Mouse (Mus musculus): ENCODE results near the gene Nol11. TPM values are rescaled to one million over a fixed set of nuclear protein-coding genes. Genes with fewer than 3 reads are reported as not detected.

Gene Nol11
- polyA plus RNA-seq, 1 experiment from 2014 or later: 76.8 TPM

DNA sequence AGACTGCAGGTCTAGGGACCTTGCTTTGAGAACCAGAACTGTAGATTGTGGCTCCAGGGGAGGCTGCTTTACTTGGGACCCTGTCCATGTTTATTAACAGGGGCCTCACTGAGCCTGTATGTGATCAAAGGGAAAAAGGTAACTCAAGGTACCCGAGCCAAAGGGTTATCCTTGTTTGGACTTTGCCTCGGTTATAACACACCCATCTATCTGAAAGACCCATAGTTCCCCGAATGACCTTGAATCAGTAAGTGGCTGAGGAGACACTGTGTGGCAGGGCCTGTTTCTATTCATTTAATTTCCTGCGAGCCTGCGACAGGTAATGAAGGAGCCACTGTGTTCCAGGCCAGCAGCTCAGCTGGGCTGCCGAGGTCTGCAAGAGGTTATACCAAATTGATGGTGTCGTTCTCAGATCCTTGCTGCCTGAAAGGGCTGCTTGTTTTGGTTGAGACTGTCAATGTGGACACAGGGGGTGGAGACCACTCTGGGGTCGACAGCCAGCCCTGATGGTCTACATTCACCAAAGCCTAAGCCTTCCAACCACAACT lies 34.6 kb upstream of the Nol11 start:
- Histone ChIP-seq H3K4me3 (ENCODE audit: low read depth, low read length) (no peak overlapping the region), H3K27ac (ENCODE audit: low read depth, low read length) (no peak overlapping the region), H3K36me3 (ENCODE audit: control insufficient read depth, insufficient read depth, low read length) (no peaks in the 10 kb centered on the region), H3K4me1 (replicated peaks; ENCODE audit: control insufficient read depth, insufficient read depth, low read length) (no peaks in the 10 kb centered on the region), H3K9ac (ENCODE audit: low read length) (no peak overlapping the region), H3K9me3 (ENCODE audit: control insufficient read depth, low read length) (no peaks in the 10 kb centered on the region), H3K27me3 (ENCODE audit: control insufficient read depth, insufficient read depth, low read length) (no peaks in the 10 kb centered on the region), H3K4me2 (ENCODE audit: low read depth, low read length, severe bottlenecking) (no peak overlapping the region)
- ATAC-seq (replicated peaks; ENCODE audit: low FRiP score): no peak
- DNase-seq (ENCODE audit: low spot score): no peak
- WGBS: 68% methylated on average over 8 of the region's 8 CpGs

- Histone ChIP-seq H3K4me2 (ENCODE audit: low read depth, low read length, severe bottlenecking) (no peak overlapping the region), H3K36me3 (ENCODE audit: control insufficient read depth, insufficient read depth, low read length) (no peaks in the 10 kb centered on the region), H3K4me1 (replicated peaks; ENCODE audit: control insufficient read depth, insufficient read depth, low read length) (no peaks in the 10 kb centered on the region), H3K9me3 (ENCODE audit: control insufficient read depth, low read length) (no peaks in the 10 kb centered on the region), H3K9ac (ENCODE audit: low read length) (no peak overlapping the region), H3K4me3 (ENCODE audit: low read depth, low read length) (no peak overlapping the region), H3K27me3 (ENCODE audit: control insufficient read depth, insufficient read depth, low read length) (no peaks in the 10 kb centered on the region), H3K27ac (ENCODE audit: low read depth, low read length) (no peak overlapping the region)
- DNase-seq (ENCODE audit: low spot score) (no peak), ATAC-seq (replicated peaks; ENCODE audit: low FRiP score) (no peak)
- WGBS: 81% methylated on average over 1 of the region's 1 CpGs
Measured at GRCm38 (mm10) chr11:107223169-107223561, 34.0 kb upstream of the Nol11 start.

DNA sequence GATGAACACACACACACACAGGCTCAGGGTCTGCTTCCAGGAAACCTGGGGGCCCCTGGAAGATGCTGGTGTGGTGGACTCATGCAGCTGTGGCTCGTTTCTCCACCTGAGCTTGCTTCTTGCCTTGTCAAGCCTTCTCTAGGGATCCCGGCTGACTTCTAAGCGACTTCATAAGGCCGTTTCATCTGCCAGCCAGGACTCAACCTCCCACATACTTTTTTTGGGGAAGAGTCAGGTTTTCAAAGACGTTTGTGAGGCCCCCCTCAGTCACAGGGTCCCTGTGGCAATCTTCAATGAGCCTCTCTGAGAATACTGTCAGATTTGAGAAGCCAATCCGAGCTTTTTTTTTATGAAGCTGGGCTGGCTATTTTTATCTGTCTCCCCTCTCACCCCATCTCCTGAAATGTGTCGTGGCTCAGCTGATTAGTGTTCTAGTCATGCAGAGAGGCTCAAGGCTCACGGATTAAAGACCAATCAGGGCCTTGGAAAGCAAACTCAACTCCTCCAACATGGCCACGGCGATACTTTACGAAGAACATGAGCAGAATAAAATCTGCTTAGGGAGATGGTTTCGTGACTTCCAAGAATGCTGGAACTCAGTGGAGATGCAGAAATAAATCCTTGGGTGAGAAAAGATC lies 33.5 kb upstream of the Nol11 start:
- Histone ChIP-seq H3K36me3 (ENCODE audit: control insufficient read depth, insufficient read depth, low read length) (no peaks in the 10 kb centered on the region), H3K9ac (ENCODE audit: low read length) (no peak overlapping the region), H3K9me3 (ENCODE audit: control insufficient read depth, low read length) (no peaks in the 10 kb centered on the region), H3K4me3 (ENCODE audit: low read depth, low read length) (no peak overlapping the region), H3K4me1 (replicated peaks; ENCODE audit: control insufficient read depth, insufficient read depth, low read length) (no peaks in the 10 kb centered on the region), H3K4me2 (ENCODE audit: low read depth, low read length, severe bottlenecking) (no peak overlapping the region), H3K27ac (ENCODE audit: low read depth, low read length) (no peak overlapping the region), H3K27me3 (ENCODE audit: control insufficient read depth, insufficient read depth, low read length) (no peaks in the 10 kb centered on the region)
- 73% methylated on average over 12 of the region's 12 CpGs for WGBS
- DNase-seq (ENCODE audit: low spot score) (no peak), ATAC-seq (replicated peaks; ENCODE audit: low FRiP score) (no peak)

DNA sequence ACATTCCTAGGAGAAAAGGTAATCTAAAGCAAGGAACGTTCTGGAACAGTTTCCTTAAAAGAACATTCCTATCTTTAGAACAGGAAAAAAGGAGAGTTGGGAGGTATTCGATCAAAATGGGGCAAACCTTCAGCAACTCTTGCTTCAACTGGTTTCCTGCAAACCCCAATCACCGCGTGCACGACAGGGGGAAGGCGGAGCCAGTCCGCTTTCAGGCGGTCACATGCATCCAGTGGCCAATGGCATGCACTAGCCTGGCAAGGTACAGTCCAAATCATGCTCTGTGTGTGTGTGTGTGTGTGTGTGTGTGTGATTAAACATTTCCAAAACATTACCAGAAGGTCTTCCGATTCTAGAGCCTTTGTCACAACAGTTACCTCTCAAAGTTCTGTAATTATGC lies 25.9 kb upstream of the Nol11 start:
- no peak for ATAC-seq (replicated peaks; ENCODE audit: low FRiP score)
- H3K27ac ChIP-seq (ENCODE audit: low read depth, low read length): no peak overlapping the region
- 88% methylated on average over 9 of the region's 9 CpGs for WGBS

DNA sequence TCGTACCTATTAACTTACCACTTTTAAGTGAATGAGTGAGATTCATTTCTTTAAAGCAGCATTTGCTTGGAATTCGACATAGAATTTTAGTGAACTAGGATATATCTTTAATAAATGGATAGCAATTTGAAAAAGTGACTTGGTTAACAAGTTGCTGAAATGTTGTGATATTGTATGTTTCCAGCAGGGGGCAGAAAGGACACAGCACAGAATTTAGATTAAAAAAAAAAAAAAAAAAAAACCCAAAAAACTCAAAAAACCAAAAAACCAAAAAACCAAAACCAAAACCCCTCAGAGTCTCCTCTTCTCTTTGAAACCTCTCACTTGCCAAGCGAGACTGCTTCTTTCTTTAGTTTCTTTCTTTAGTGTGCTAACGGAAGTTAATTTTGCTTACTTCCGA lies 24.6 kb upstream of the Nol11 start:
- no peaks in the 10 kb centered on the region for H3K27me3 ChIP-seq (ENCODE audit: control insufficient read depth, insufficient read depth, low read length)
- H3K4me3 ChIP-seq (ENCODE audit: low read depth, low read length): no peak overlapping the region
- no peaks in the 10 kb centered on the region for H3K9me3 ChIP-seq (ENCODE audit: control insufficient read depth, low read length)
- H3K36me3 ChIP-seq (ENCODE audit: control insufficient read depth, insufficient read depth, low read length): no peaks in the 10 kb centered on the region
- H3K4me2 ChIP-seq (ENCODE audit: low read depth, low read length, severe bottlenecking): no peak overlapping the region
- H3K9ac ChIP-seq (ENCODE audit: low read length): no peak overlapping the region
- no peaks in the 10 kb centered on the region for H3K4me1 ChIP-seq (replicated peaks; ENCODE audit: control insufficient read depth, insufficient read depth, low read length)
- 77% methylated on average over 5 of the region's 5 CpGs for WGBS
- DNase-seq (ENCODE audit: low spot score): no peak
- no peak for ATAC-seq (replicated peaks; ENCODE audit: low FRiP score)
- no peak overlapping the region for H3K27ac ChIP-seq (ENCODE audit: low read depth, low read length)

More for the DNA sequence above, 25.9 kb upstream of the Nol11 start:
- Histone ChIP-seq H3K36me3 (ENCODE audit: control insufficient read depth, insufficient read depth, low read length) (no peaks in the 10 kb centered on the region), H3K4me2 (ENCODE audit: low read depth, low read length, severe bottlenecking) (no peak overlapping the region), H3K4me1 (replicated peaks; ENCODE audit: control insufficient read depth, insufficient read depth, low read length) (no peaks in the 10 kb centered on the region), H3K9me3 (ENCODE audit: control insufficient read depth, low read length) (no peaks in the 10 kb centered on the region), H3K9ac (ENCODE audit: low read length) (no peak overlapping the region), H3K4me3 (ENCODE audit: low read depth, low read length) (no peak overlapping the region), H3K27me3 (ENCODE audit: control insufficient read depth, insufficient read depth, low read length) (no peaks in the 10 kb centered on the region)
- no peak for DNase-seq (ENCODE audit: low spot score)

DNA sequence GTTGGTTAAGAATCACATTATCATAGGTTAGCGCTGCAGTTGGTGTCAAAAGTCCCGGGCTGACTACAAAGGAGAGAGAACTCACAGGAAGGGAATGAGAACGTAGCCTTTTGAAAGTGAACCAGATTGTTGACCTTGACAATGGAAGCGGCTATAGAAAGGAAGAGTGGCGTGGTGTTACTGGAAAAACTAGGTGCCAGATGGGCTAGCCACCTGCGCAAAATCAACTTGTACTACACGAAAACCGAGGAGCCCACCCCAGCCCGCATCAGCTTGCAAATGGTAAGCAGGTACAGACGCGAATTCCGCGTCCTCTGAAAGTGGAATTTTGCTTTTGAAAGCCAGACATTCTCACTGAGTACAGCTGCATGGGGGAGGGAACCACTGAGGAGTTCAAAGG lies 20.6 kb upstream of the Nol11 start:
- no peak for ATAC-seq (replicated peaks; ENCODE audit: low FRiP score)
- Histone ChIP-seq H3K27me3 (ENCODE audit: control insufficient read depth, insufficient read depth, low read length) (no peaks in the 10 kb centered on the region), H3K36me3 (ENCODE audit: control insufficient read depth, insufficient read depth, low read length) (no peaks in the 10 kb centered on the region), H3K9ac (ENCODE audit: low read length) (no peak overlapping the region), H3K27ac (ENCODE audit: low read depth, low read length) (no peak overlapping the region), H3K4me2 (ENCODE audit: low read depth, low read length, severe bottlenecking) (no peak overlapping the region), H3K4me1 (replicated peaks; ENCODE audit: control insufficient read depth, insufficient read depth, low read length) (no peaks in the 10 kb centered on the region), H3K9me3 (ENCODE audit: control insufficient read depth, low read length) (no peaks in the 10 kb centered on the region), H3K4me3 (ENCODE audit: low read depth, low read length) (no peak overlapping the region)
- no peak for DNase-seq (ENCODE audit: low spot score)
- 89% methylated on average over 13 of the region's 13 CpGs for WGBS

DNA sequence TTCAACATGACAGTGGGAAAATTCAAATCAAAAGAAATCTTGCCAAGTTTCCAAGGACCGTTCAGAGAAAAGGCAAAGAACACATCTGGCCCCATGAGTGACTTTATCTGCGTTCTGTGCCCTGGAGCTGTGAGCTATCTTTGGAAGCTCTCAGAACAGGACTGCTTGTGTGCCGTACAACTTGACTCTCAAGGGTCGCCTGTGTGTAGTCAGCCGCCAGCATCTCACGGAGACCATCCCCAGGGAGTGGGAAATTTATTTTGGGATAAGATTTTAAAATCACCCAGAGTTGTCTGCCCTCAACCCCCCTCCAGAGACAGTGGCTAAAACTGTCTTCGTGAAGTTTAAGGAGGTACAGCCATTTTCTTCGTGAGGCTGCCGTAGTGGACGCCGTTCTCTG lies 12.6 kb upstream of the Nol11 start:
- DNase-seq (ENCODE audit: low spot score) (no peak), ATAC-seq (replicated peaks; ENCODE audit: low FRiP score) (no peak)
- Histone ChIP-seq H3K27me3 (ENCODE audit: control insufficient read depth, insufficient read depth, low read length) (no peaks in the 10 kb centered on the region), H3K9ac (ENCODE audit: low read length) (no peak overlapping the region), H3K4me2 (ENCODE audit: low read depth, low read length, severe bottlenecking) (no peak overlapping the region), H3K36me3 (ENCODE audit: control insufficient read depth, insufficient read depth, low read length) (no peaks in the 10 kb centered on the region), H3K27ac (ENCODE audit: low read depth, low read length) (no peak overlapping the region), H3K4me3 (ENCODE audit: low read depth, low read length) (no peak overlapping the region), H3K4me1 (replicated peaks; ENCODE audit: control insufficient read depth, insufficient read depth, low read length) (no peaks in the 10 kb centered on the region), H3K9me3 (ENCODE audit: control insufficient read depth, low read length) (no peaks in the 10 kb centered on the region)
- 90% methylated on average over 11 of the region's 11 CpGs for WGBS

DNA sequence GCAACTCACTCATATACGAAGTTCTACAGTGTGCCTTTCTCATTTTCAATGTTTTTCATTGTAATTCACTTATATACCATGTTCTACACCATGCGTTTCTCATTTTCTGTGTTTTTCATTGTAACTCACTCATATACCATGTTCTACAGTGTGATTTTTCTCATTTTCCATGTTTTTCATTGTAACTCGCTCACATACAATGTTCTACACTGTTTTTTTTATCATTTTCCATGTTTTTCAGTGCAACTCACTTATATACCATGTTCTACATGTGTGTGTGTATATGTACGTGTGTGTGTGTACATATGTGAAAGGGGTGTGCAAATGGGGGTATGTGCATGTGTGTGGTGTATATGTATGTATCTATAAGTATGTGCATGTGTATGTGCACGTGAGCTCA lies 10.1 kb upstream of the Nol11 start:
- 86% methylated on average over 5 of the region's 5 CpGs for WGBS
- Histone ChIP-seq H3K4me2 (ENCODE audit: low read depth, low read length, severe bottlenecking) (no peak overlapping the region), H3K4me3 (ENCODE audit: low read depth, low read length) (no peak overlapping the region)

DNA sequence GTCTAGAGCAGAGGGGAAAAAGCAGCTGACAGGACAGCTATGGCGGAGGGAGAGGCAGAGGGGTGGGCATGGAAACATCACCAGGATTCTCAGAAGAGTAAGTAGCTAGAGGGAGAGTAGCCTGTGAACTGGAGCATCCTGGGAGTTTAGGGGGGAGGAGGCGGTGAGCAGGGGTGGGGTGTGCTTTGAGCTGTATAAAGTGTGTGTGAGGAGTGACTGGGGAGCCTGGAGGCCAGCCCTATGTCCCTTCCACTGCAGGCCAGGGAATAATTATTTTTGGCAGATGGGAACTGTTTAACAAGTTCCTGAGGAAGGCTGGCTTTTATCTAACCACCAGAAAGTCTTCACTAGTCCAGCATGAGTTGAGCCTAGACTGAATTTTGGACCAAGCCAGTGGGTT lies 6.2 kb upstream of the Nol11 start:
- Histone ChIP-seq H3K9me3 (ENCODE audit: control insufficient read depth, low read length) (no peaks in the 10 kb centered on the region), H3K4me1 (replicated peaks; ENCODE audit: control insufficient read depth, insufficient read depth, low read length) (no peaks in the 10 kb centered on the region), H3K4me2 (ENCODE audit: low read depth, low read length, severe bottlenecking) (no peak overlapping the region), H3K36me3 (ENCODE audit: control insufficient read depth, insufficient read depth, low read length) (no peaks in the 10 kb centered on the region), H3K27me3 (ENCODE audit: control insufficient read depth, insufficient read depth, low read length) (no peaks in the 10 kb centered on the region), H3K4me3 (ENCODE audit: low read depth, low read length) (no peak overlapping the region), H3K27ac (ENCODE audit: low read depth, low read length) (no peak overlapping the region), H3K9ac (ENCODE audit: low read length) (no peak overlapping the region)
- DNase-seq (ENCODE audit: low spot score) (no peak), ATAC-seq (replicated peaks; ENCODE audit: low FRiP score) (no peak)
- 90% methylated on average over 2 of the region's 2 CpGs for WGBS

More for the DNA sequence above, 10.1 kb upstream of the Nol11 start:
- ATAC-seq (replicated peaks; ENCODE audit: low FRiP score): no peak
- Histone ChIP-seq H3K9ac (ENCODE audit: low read length) (no peak overlapping the region), H3K27me3 (ENCODE audit: control insufficient read depth, insufficient read depth, low read length) (no peaks in the 10 kb centered on the region), H3K27ac (ENCODE audit: low read depth, low read length) (no peak overlapping the region), H3K9me3 (ENCODE audit: control insufficient read depth, low read length) (no peaks in the 10 kb centered on the region), H3K4me1 (replicated peaks; ENCODE audit: control insufficient read depth, insufficient read depth, low read length) (no peaks in the 10 kb centered on the region), H3K36me3 (ENCODE audit: control insufficient read depth, insufficient read depth, low read length) (no peaks in the 10 kb centered on the region)
- DNase-seq (ENCODE audit: low spot score): no peak

Data from forebrain, embryonic 11.5 days (tissue).